22 mouse cellular contexts compared by ENCODE assay signal in genomic region chr11:93434997-93435915, GRCm38 (mm10).
DNase-seq lines count a peak whose midpoint lies in the region; ATAC-seq lines count a peak whose summit lies in the region.
"Had no signal": no experiment of that assay in that cellular context is flagged by ENCODE, and none has a peak within 500 bp of the region (broad histone marks: within the 10 kb centered on the region; RNA-seq: fewer than 3 reads in every experiment).

No protein-coding gene starts in this region.

- no peaks in the 10 kb centered on the region for H3K36me3 ChIP-seq in lung, embryonic 16.5 days (ENCODE audit: control insufficient read depth, insufficient read depth, low read length)
- H3K36me3 ChIP-seq: heart, embryonic 12.5 days; kidney, embryonic 15.5 days; limb, embryonic 13.5 days; midbrain, embryonic 12.5 days; neural tube, embryonic 12.5 days had no signal

- H3K9me3 ChIP-seq in lung, embryonic 16.5 days (ENCODE audit: control insufficient read depth, low read length) = no peaks in the 10 kb centered on the region
- H3K9me3 ChIP-seq: heart, embryonic 12.5 days; kidney, embryonic 15.5 days; limb, embryonic 13.5 days; midbrain, embryonic 12.5 days; neural tube, embryonic 12.5 days had no signal

- no peak overlapping the region for H3K9ac ChIP-seq in lung, embryonic 16.5 days (ENCODE audit: low read length)
- H3K9ac ChIP-seq: heart, embryonic 12.5 days; hindbrain, embryonic 14.5 days; kidney, embryonic 15.5 days; limb, embryonic 13.5 days; midbrain, embryonic 12.5 days; neural tube, embryonic 12.5 days had no signal

- peaks cover 11% of the 10 kb centered on the region for H3K4me1 ChIP-seq in lung, embryonic 16.5 days (replicated peaks; ENCODE audit: control insufficient read depth, insufficient read depth, low read length)
- H3K4me1 ChIP-seq: heart, embryonic 12.5 days; kidney, embryonic 15.5 days; limb, embryonic 13.5 days; midbrain, embryonic 12.5 days; neural tube, embryonic 12.5 days had no signal

- no peak overlapping the region for H3K4me2 ChIP-seq in lung, embryonic 16.5 days (ENCODE audit: low read depth, low read length)
- H3K4me2 ChIP-seq: heart, embryonic 12.5 days; hindbrain, embryonic 14.5 days; kidney, embryonic 15.5 days; limb, embryonic 13.5 days; liver, embryonic 11.5 days; midbrain, embryonic 12.5 days; neural tube, embryonic 12.5 days had no signal

- WGBS in lung, embryonic 16.5 days = 29% methylated on average over 4 of the region's 4 CpGs

- no peak overlapping the region for H3K4me3 ChIP-seq in lung, embryonic 16.5 days (ENCODE audit: low read length)
- H3K4me3 ChIP-seq: heart, adult 2 months; heart, embryonic 12.5 days; kidney, embryonic 15.5 days; limb, embryonic 13.5 days; midbrain, embryonic 12.5 days; myocyte; neural tube, embryonic 12.5 days had no signal

- peak overlapping the region; percentile 54; the same call in 1 of the 2 replicates for H3K27ac ChIP-seq in lung, embryonic 16.5 days (ENCODE audit: low read length)
- H3K27ac ChIP-seq: heart, adult 2 months; hindbrain, embryonic 14.5 days; kidney, embryonic 15.5 days; limb, embryonic 13.5 days; midbrain, embryonic 12.5 days; neural tube, embryonic 12.5 days had no signal

- no peaks in the 10 kb centered on the region for H3K27me3 ChIP-seq in lung, embryonic 16.5 days (ENCODE audit: control insufficient read depth, insufficient read depth, low read depth, low read length)
- H3K27me3 ChIP-seq: heart, embryonic 12.5 days; kidney, embryonic 15.5 days; limb, embryonic 13.5 days; midbrain, embryonic 12.5 days; neural tube, embryonic 12.5 days had no signal

- ATAC-seq in lung, embryonic 16.5 days (ENCODE audit: low read depth) = peak; percentile 80
- ATAC-seq: activated CD4-positive, CD25-positive, alpha-beta regulatory T cell, adult 4 months; forebrain, embryonic 14.5 days; intestine, postnatal 0 days had no signal

- peak; percentile 39 for DNase-seq in cerebellum, adult 11-12 months
- no peak for DNase-seq in cerebellum, postnatal 4 days (ENCODE audit: low spot score in 2 of 2)
- DNase-seq in kidney, adult 11 months = peak; percentile 3
- no peak for DNase-seq in kidney, postnatal 36 days
- DNase-seq in lung, postnatal 36 days = peak; percentile 82
- no peak for DNase-seq in frontal cortex, adult 2 months (ENCODE audit: extremely low spot score in 1 of 2, low spot score in 1 of 2)
- DNase-seq in urinary bladder, postnatal 10 days (ENCODE audit: low spot score) = no peak
- DNase-seq: adrenal gland, adult 8-10 months; heart, adult 2 months; kidney, postnatal 4 days had no signal

Comparison
In these comparisons a context has a peak if more than half of its experiments do, and no peak if none do; other contexts are left out.
1. DNase-seq: peak in cerebellum, adult 11-12 months (single experiment), kidney, adult 11 months (single experiment) and lung, postnatal 36 days (single experiment); none in cerebellum, postnatal 4 days (0 of 2), kidney, postnatal 36 days (0 of 2), frontal cortex, adult 2 months (0 of 2) and urinary bladder, postnatal 10 days (single experiment).